Mouse (Mus musculus): Measurements from ENCODE around the gene Fndc3b.

DNA sequence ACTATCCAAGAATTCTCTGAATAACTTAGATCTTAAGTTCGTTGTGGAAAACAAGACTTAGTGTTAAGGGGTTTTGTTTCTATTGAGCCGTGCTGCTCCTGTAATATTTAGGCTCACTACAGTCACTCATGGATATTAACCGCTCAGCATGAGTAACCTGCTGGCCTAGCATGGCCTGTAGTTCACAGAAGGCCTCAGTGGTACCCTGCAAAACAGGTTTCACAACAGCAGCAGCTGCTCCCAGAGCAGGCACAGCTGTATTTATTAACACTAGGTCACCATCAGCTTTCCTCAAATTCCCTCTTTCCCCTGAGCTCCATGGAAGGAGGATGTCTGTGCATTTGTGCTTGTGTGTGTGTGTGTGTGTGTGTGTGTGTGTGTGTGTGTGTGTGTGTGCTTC is 278.1 kb downstream of the Fndc3b start:
- TF ChIP-seq CTCF (conservative IDR thresholded peaks at IDR 0.05; ENCODE audit: insufficient read depth, insufficient read length, low read depth, low read length) = no peak
- no peak for TF ChIP-seq POLR2A (IDR thresholded peaks at IDR 0.05; ENCODE audit: low read depth, low read length)

Data from kidney, adult 2 months (tissue).